Mouse (Mus musculus) gonadal fat pad, adult 2 months (tissue): ENCODE data around the gene Pacrg. TPM values are rescaled to one million over a fixed set of nuclear protein-coding genes. Genes with fewer than 3 reads are reported as not detected.

Experiments used
- DNase-seq: peaks from one replicate; pipeline ENCODE4 v3.0.0-alpha.2; 2012; ENCODE audit warnings: low read depth
- polyA plus RNA-seq: library from polyadenylated mRNA; depleted of rRNA; stranded (reverse); fragments of >200 nt; gene quantifications from 2 replicates; pipeline ENCODE4 v1.2.3, GENCODE M21; 2012

Pacrg gene
- polyA plus RNA-seq, 1 experiment: 1.6 TPM

- DNase-seq: no peak
Observed at GRCm38 (mm10) chr17:10451306-10452077, 388.6 kb downstream of the Pacrg start.

- DNase-seq: peak; percentile 2
Observed at GRCm38 (mm10) chr17:10449800-10450299, 390.3 kb downstream of the Pacrg start.

- DNase-seq: no peak
Observed at GRCm38 (mm10) chr17:10448417-10448816, 391.7 kb downstream of the Pacrg start.

- no peak for DNase-seq
Observed at GRCm38 (mm10) chr17:10441501-10442111, 398.5 kb downstream of the Pacrg start.

- no peak for DNase-seq
Observed at GRCm38 (mm10) chr17:10440961-10441360, 399.1 kb downstream of the Pacrg start.

GRCm38 (mm10) chr17:10439815-10440214 lies 400.3 kb downstream of the Pacrg start:
- DNase-seq: no peak

GRCm38 (mm10) chr17:10434867-10435266 lies 405.2 kb downstream of the Pacrg start:
- no peak for DNase-seq

- DNase-seq: no peak
Observed at GRCm38 (mm10) chr17:10432525-10433180, 407.5 kb downstream of the Pacrg start.

- no peak for DNase-seq
Observed at GRCm38 (mm10) chr17:10431849-10432524, 408.1 kb downstream of the Pacrg start.

GRCm38 (mm10) chr17:10430831-10431230 lies 409.3 kb downstream of the Pacrg start:
- no peak for DNase-seq

GRCm38 (mm10) chr17:10429406-10429805 lies 410.7 kb downstream of the Pacrg start:
- no peak for DNase-seq

GRCm38 (mm10) chr17:10425311-10425710 lies 414.8 kb downstream of the Pacrg start:
- no peak for DNase-seq

- DNase-seq: no peak
Observed at GRCm38 (mm10) chr17:10417558-10418253, 422.4 kb downstream of the Pacrg start.

GRCm38 (mm10) chr17:10416995-10417394 lies 423.1 kb downstream of the Pacrg start:
- DNase-seq: no peak

GRCm38 (mm10) chr17:10416101-10416500 lies 424.0 kb downstream of the Pacrg start:
- no peak for DNase-seq

- no peak for DNase-seq
Observed at GRCm38 (mm10) chr17:10414383-10414782, 425.7 kb downstream of the Pacrg start.

GRCm38 (mm10) chr17:10413870-10414269 lies 426.2 kb downstream of the Pacrg start:
- DNase-seq: no peak

GRCm38 (mm10) chr17:10410597-10411476 lies 429.3 kb downstream of the Pacrg start:
- DNase-seq: no peak

GRCm38 (mm10) chr17:10408681-10409081 lies 431.4 kb downstream of the Pacrg start:
- no peak for DNase-seq

GRCm38 (mm10) chr17:10407031-10407722 lies 432.9 kb downstream of the Pacrg start:
- no peak for DNase-seq
